Mouse (Mus musculus) forebrain, embryonic 13.5 days (tissue): Measurements from ENCODE around the gene Fpgs. TPM values are rescaled to one million over a fixed set of nuclear protein-coding genes. Genes with fewer than 3 reads are reported as not detected.

ENCODE experiments used
- ATAC-seq: fragments of 200-750 bp; cut with Nextera tagmentation; 2 replicates; pipeline ENCODE4 v1.8.0; 2017
- H3K27ac ChIP-seq: fragments of 300-500 bp; sonication (generic); 2 replicates; pipeline ENCODE4 v1.5.1; 2015; ENCODE audit warnings: inconsistent platforms, mild to moderate bottlenecking, moderate library complexity
- H3K27me3 ChIP-seq: fragments of 300-500 bp; sonication (generic); 2 replicates; pipeline ENCODE4 v1.6.1; 2015; ENCODE audit warnings: mild to moderate bottlenecking, inconsistent platforms
- H3K36me3 ChIP-seq: fragments of 300-500 bp; sonication (generic); 2 replicates; pipeline ENCODE4 v1.6.1; 2015; ENCODE audit warnings: mild to moderate bottlenecking, inconsistent platforms; ENCODE audit not compliant: poor library complexity, severe bottlenecking
- H3K4me1 ChIP-seq: fragments of 300-500 bp; sonication (generic); 2 replicates; pipeline ENCODE4 v1.6.1; 2015; ENCODE audit warnings: inconsistent platforms
- H3K4me2 ChIP-seq: fragments of 300-500 bp; sonication (generic); 2 replicates; pipeline ENCODE4 v1.6.1; 2015; ENCODE audit warnings: inconsistent platforms, mild to moderate bottlenecking, moderate library complexity
- H3K4me3 ChIP-seq: fragments of 300-500 bp; sonication (generic); 2 replicates; pipeline ENCODE4 v1.5.1; 2015; ENCODE audit warnings: mild to moderate bottlenecking, inconsistent platforms
- H3K9ac ChIP-seq: fragments of 300-500 bp; sonication (generic); 2 replicates; pipeline ENCODE4 v1.6.1; 2015; ENCODE audit warnings: mild to moderate bottlenecking, inconsistent platforms
- H3K9me3 ChIP-seq: fragments of 300-500 bp; sonication (generic); replicated peaks from 2 replicates; pipeline ENCODE4 v1.6.1; 2016; ENCODE audit warnings: inconsistent platforms
- WGBS: fragments of 180-500 bp; shearing (Covaris S2); methylation state at CpG from one replicate; pipeline ENCODE4 v1.1.7; 2015; 5-methylcytosine and 5-hydroxymethylcytosine counted together
- polyA plus RNA-seq: library from polyadenylated mRNA; unstranded; fragments of >200 nt; fragmentation: Nextera tagmentation; extraction: Ambion mirVana; gene quantifications from 2 replicates; pipeline ENCODE4 v1.2.1, GENCODE M21; 2015

Fpgs gene
- polyA plus RNA-seq, 1 experiment from 2014 or later = 14.2 TPM

DNA sequence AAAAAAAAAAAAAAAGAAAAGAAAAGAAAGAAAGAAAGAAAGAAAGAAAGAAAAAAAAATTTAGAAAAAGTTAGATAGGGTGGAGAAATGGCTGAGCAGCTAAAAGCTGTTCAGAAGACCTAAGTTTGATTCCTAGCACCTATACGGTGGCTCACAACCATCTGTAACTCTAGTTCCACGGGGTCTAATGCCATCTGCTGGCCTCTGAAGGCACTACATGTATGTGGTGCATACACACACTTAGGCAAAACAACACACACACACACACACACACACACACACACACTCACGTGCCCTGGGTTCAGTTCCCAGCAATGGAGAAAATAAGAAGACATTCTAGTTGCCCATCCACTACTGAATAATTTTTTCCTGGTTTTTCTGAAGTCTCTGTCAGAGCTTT is 27.1 kb downstream of the Fpgs start:
- Histone ChIP-seq H3K27me3 (no peaks in the 10 kb centered on the region), H3K9me3 (no peaks in the 10 kb centered on the region), H3K4me2 (no peak overlapping the region), H3K4me1 (no peaks in the 10 kb centered on the region), H3K9ac (no peak overlapping the region), H3K27ac (no peak overlapping the region), H3K36me3 (no peaks in the 10 kb centered on the region), H3K4me3 (no peak overlapping the region)
- ATAC-seq = no peak
- WGBS = 89% methylated on average over 3 of the region's 3 CpGs

GRCm38 (mm10) chr2:32673176-32673917 is 30.6 kb downstream of the Fpgs start:
- ATAC-seq = no peak

DNA sequence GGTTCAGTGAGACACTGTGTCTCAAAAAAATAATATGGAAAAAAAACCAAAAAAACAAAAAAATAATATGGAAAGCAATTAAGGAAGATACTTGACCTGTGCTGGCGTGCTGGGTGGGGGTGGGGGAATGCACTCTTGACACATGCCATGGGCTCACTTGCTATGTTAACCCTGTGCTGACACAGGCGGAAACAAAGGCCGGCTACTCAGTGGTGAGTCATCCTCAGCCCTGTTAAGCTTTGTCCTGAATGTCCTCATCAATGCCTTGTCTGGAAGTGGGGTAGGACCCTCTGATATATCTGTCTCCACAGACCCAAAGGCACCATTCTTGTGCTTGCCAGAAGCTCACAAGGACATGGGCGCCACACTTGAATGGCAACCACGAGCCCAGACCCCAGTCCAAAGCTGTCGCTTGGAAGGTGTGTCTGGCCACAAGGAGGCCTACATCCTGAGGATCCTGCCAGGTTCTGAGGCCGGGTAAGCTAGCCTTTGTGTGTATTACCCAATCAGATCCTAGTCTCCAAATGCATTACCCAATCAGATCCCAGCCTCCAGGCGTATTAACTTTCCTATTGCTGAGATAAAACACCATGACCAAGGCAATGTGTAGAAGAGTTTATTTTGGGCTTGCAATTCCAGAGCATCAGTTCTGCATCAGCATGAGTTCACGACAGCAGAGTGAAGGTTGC is 31.9 kb downstream of the Fpgs start:
- Histone ChIP-seq H3K36me3 (no peaks in the 10 kb centered on the region), H3K27me3 (no peaks in the 10 kb centered on the region), H3K9ac (no peak overlapping the region), H3K4me3 (no peak overlapping the region), H3K4me2 (no peak overlapping the region), H3K4me1 (no peaks in the 10 kb centered on the region; the same call in 1 of the 2 replicates), H3K27ac (no peak overlapping the region), H3K9me3 (no peaks in the 10 kb centered on the region)
- ATAC-seq = no peak
- WGBS = 64% methylated on average over 9 of the region's 9 CpGs

More at GRCm38 (mm10) chr2:32673176-32673917, 30.6 kb downstream of the Fpgs start:
- no peaks in the 10 kb centered on the region for H3K27me3 ChIP-seq
- H3K4me1 ChIP-seq = no peaks in the 10 kb centered on the region
- H3K36me3 ChIP-seq = no peaks in the 10 kb centered on the region
- H3K27ac ChIP-seq = no peak overlapping the region
- no peak overlapping the region for H3K9ac ChIP-seq
- no peaks in the 10 kb centered on the region for H3K9me3 ChIP-seq
- no peak overlapping the region for H3K4me2 ChIP-seq
- 85% methylated on average over 16 of the region's 16 CpGs for WGBS
- H3K4me3 ChIP-seq = no peak overlapping the region

DNA sequence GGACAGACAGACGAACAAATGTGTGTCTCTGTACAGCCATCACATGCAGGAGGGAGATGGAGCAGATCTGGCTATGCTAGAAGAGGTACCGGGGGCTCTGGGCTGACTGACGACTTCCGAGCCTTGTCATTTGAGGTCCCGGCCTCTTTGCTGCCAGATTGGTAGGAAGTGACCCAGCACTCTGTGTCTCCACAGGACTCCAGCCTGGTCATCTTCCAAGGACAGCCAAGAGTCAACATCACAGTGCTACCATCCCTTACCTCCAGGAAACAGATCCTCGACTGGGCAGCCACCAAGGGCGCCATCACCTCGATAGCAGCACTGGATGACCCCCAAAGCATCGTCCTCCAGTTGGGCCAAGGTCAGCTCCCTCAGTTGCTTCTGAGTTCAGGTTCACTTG is 32.8 kb downstream of the Fpgs start:
- no peak overlapping the region for H3K9ac ChIP-seq
- H3K9me3 ChIP-seq = no peaks in the 10 kb centered on the region
- no peaks in the 10 kb centered on the region for H3K27me3 ChIP-seq
- no peaks in the 10 kb centered on the region; the same call in 1 of the 2 replicates for H3K4me1 ChIP-seq
- 87% methylated on average over 9 of the region's 9 CpGs for WGBS
- no peaks in the 10 kb centered on the region for H3K36me3 ChIP-seq
- no peak overlapping the region for H3K27ac ChIP-seq
- no peak for ATAC-seq
- no peak overlapping the region for H3K4me2 ChIP-seq
- no peak overlapping the region for H3K4me3 ChIP-seq

- no peaks in the 10 kb centered on the region for H3K27me3 ChIP-seq
- H3K9ac ChIP-seq = no peak overlapping the region
- 82% methylated on average over 3 of the region's 3 CpGs for whole genome bisulfite sequencing
- no peak overlapping the region for H3K4me3 ChIP-seq
- no peaks in the 10 kb centered on the region; the same call in 1 of the 2 replicates for H3K4me1 ChIP-seq
- H3K9me3 ChIP-seq = no peaks in the 10 kb centered on the region
- H3K4me2 ChIP-seq = no peak overlapping the region
- H3K27ac ChIP-seq = no peak overlapping the region
- no peak for ATAC-seq
- H3K36me3 ChIP-seq = no peaks in the 10 kb centered on the region
These were observed 34.1 kb downstream of the Fpgs start for GRCm38 (mm10) chr2:32669876-32670275.

DNA sequence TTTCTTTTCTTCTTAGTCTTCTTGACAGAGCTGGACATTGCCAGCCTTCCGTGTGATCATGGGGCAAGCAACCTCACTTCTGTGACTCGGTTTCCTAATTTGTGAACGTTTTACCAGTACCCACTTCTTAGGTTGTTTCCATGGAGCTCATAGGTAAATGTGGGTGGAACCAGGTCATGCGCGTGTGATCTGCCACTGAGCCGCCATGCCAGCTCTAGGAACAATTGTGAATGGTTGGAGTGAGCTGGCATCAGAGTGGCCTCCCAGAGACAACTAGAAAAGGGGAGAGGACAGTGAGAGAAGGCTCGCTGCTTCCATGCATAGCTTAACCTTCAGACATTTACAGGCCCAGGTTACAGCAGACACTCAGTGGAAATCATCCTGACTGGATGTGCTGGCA is 35.8 kb downstream of the Fpgs start:
- Histone ChIP-seq H3K4me2 (no peak overlapping the region), H3K4me3 (no peak overlapping the region), H3K9me3 (no peaks in the 10 kb centered on the region), H3K27ac (no peak overlapping the region), H3K4me1 (no peaks in the 10 kb centered on the region; the same call in 1 of the 2 replicates), H3K36me3 (no peaks in the 10 kb centered on the region), H3K27me3 (no peaks in the 10 kb centered on the region), H3K9ac (no peak overlapping the region)
- WGBS = 67% methylated on average over 7 of the region's 7 CpGs
- no peak for ATAC-seq

- Histone ChIP-seq H3K27me3 (no peaks in the 10 kb centered on the region), H3K4me1 (no peaks in the 10 kb centered on the region; the same call in 1 of the 2 replicates), H3K9ac (no peak overlapping the region), H3K4me2 (no peak overlapping the region), H3K36me3 (no peaks in the 10 kb centered on the region), H3K4me3 (no peak overlapping the region), H3K9me3 (no peaks in the 10 kb centered on the region), H3K27ac (no peak overlapping the region)
- 27% methylated on average over 11 of the region's 11 CpGs for WGBS
- ATAC-seq = no peak
These were observed 36.2 kb downstream of the Fpgs start for GRCm38 (mm10) chr2:32667775-32668174.

GRCm38 (mm10) chr2:32665853-32666252 is 38.1 kb downstream of the Fpgs start:
- Histone ChIP-seq H3K4me1 (peaks cover 5% of the 10 kb centered on the region; the same call in 1 of the 2 replicates), H3K27ac (no peak overlapping the region), H3K9ac (no peak overlapping the region), H3K9me3 (no peaks in the 10 kb centered on the region), H3K4me2 (no peak overlapping the region), H3K4me3 (no peak overlapping the region), H3K27me3 (no peaks in the 10 kb centered on the region), H3K36me3 (no peaks in the 10 kb centered on the region)
- 90% methylated on average over 6 of the region's 6 CpGs for WGBS
- no peak for ATAC-seq

GRCm38 (mm10) chr2:32665345-32665744 is 38.6 kb downstream of the Fpgs start:
- H3K9me3 ChIP-seq = no peaks in the 10 kb centered on the region
- H3K4me1 ChIP-seq = peaks cover 5% of the 10 kb centered on the region; the same call in 1 of the 2 replicates
- H3K27me3 ChIP-seq = no peaks in the 10 kb centered on the region
- ATAC-seq = no peak
- no peak overlapping the region for H3K4me3 ChIP-seq
- 79% methylated on average over 8 of the region's 8 CpGs for WGBS
- H3K4me2 ChIP-seq = no peak overlapping the region
- no peak overlapping the region for H3K9ac ChIP-seq
- no peak overlapping the region for H3K27ac ChIP-seq
- no peaks in the 10 kb centered on the region for H3K36me3 ChIP-seq

- H3K9me3 ChIP-seq = no peaks in the 10 kb centered on the region
- peaks cover 5% of the 10 kb centered on the region; the same call in 1 of the 2 replicates for H3K4me1 ChIP-seq
- H3K4me3 ChIP-seq = no peak overlapping the region
- ATAC-seq = no peak
- H3K4me2 ChIP-seq = no peak overlapping the region
- no peaks in the 10 kb centered on the region for H3K36me3 ChIP-seq
- H3K27me3 ChIP-seq = no peaks in the 10 kb centered on the region
- H3K27ac ChIP-seq = no peak overlapping the region
- WGBS = 50% methylated on average over 5 of the region's 5 CpGs
- H3K9ac ChIP-seq = no peak overlapping the region
These were observed 41.7 kb downstream of the Fpgs start for GRCm38 (mm10) chr2:32662291-32662690.

- no peaks in the 10 kb centered on the region for H3K27me3 ChIP-seq
- no peak overlapping the region for H3K9ac ChIP-seq
- no peaks in the 10 kb centered on the region for H3K36me3 ChIP-seq
- H3K9me3 ChIP-seq = no peaks in the 10 kb centered on the region
- no peak overlapping the region for H3K4me2 ChIP-seq
- no peak for ATAC-seq
- peaks cover 5% of the 10 kb centered on the region; the same call in 1 of the 2 replicates for H3K4me1 ChIP-seq
- 73% methylated on average over 7 of the region's 7 CpGs for WGBS
- no peak overlapping the region for H3K27ac ChIP-seq
- no peak overlapping the region for H3K4me3 ChIP-seq
These were observed 42.3 kb downstream of the Fpgs start for GRCm38 (mm10) chr2:32661509-32662107.

- WGBS = 80% methylated on average over 2 of the region's 2 CpGs
- ATAC-seq = no peak
These were observed 45.1 kb downstream of the Fpgs start for GRCm38 (mm10) chr2:32658873-32659272.

More at GRCm38 (mm10) chr2:32658873-32659272, 45.1 kb downstream of the Fpgs start:
- Histone ChIP-seq H3K27me3 (no peaks in the 10 kb centered on the region), H3K9me3 (no peaks in the 10 kb centered on the region), H3K4me1 (peaks cover 5% of the 10 kb centered on the region; the same call in 1 of the 2 replicates), H3K4me3 (no peak overlapping the region), H3K4me2 (no peak overlapping the region), H3K27ac (no peak overlapping the region), H3K36me3 (no peaks in the 10 kb centered on the region), H3K9ac (no peak overlapping the region)
